In genomic region chr9:51990828-51991227, GRCm38 (mm10) we compare ENCODE assay signal across 9 mouse cellular contexts. TPM values are rescaled to one million over a fixed set of nuclear protein-coding genes. Genes with fewer than 3 reads are reported as not detected.
DNase-seq lines count a peak whose midpoint lies in the region; ATAC-seq and TF ChIP-seq lines count a peak whose summit lies in the region.
"Had no signal": no experiment of that assay in that cellular context is flagged by ENCODE, and none has a peak within 500 bp of the region (broad histone marks: within the 10 kb centered on the region; RNA-seq: fewer than 3 reads in every experiment).

No protein-coding gene starts in this region.

- peak; percentile 70 for TF ChIP-seq CTCF in liver, embryonic 14.5 days (IDR thresholded peaks at IDR 0.05; ENCODE audit: low read depth)

- TF ChIP-seq EP300 in liver, embryonic 14.5 days (IDR thresholded peaks at IDR 0.05; ENCODE audit: low read depth) = no peak

- peak; percentile 28 for DNase-seq in forebrain, embryonic 10.5 days (ENCODE audit: extremely low spot score, low spot score)
- DNase-seq in urinary bladder, postnatal 25 days (ENCODE audit: low spot score) = peak; percentile 29
- no peak for DNase-seq in urinary bladder, adult 2 months (ENCODE audit: low spot score)
- peak; percentile 37 for DNase-seq in heart, adult 8-10 months (ENCODE audit: low spot score)
- DNase-seq in liver, embryonic 14.5 days (ENCODE audit: low read depth in 3 of 3, low spot score in 3 of 3) = peak in 2 of 3 experiments; percentile 23 to 28
- peak; percentile 20 to 46 for DNase-seq in spleen, postnatal 36 days (ENCODE audit: low spot score in 2 of 2)
- DNase-seq in layer of hippocampus, postnatal 36 days = no peak

- H3K27me3 ChIP-seq in forebrain, embryonic 10.5 days (ENCODE audit: poor library complexity, severe bottlenecking) = no peaks in the 10 kb centered on the region
- H3K27me3 ChIP-seq in forebrain, embryonic 12.5 days = no peaks in the 10 kb centered on the region
- no peaks in the 10 kb centered on the region for H3K27me3 ChIP-seq in liver, embryonic 14.5 days (ENCODE audit: control insufficient read depth, insufficient read depth, low read length)

- H3K4me3 ChIP-seq in forebrain, embryonic 10.5 days = no peak overlapping the region
- H3K4me3 ChIP-seq in forebrain, embryonic 12.5 days (replicated peaks) = no peak overlapping the region
- no peak overlapping the region for H3K4me3 ChIP-seq in liver, embryonic 14.5 days (ENCODE audit: insufficient read depth in 1 of 2, low read depth in 2 of 2, low read length in 2 of 2)
- H3K4me3 ChIP-seq: megakaryocyte, embryonic 14.5 days had no signal

- no peak for ATAC-seq in forebrain, embryonic 12.5 days (ENCODE audit: low FRiP score)
- no peak for ATAC-seq in liver, embryonic 14.5 days (ENCODE audit: insufficient read depth)

- WGBS in forebrain, embryonic 10.5 days = 36% methylated on average over 2 of the region's 2 CpGs
- WGBS in forebrain, embryonic 12.5 days = 42% methylated on average over 2 of the region's 2 CpGs
- WGBS in liver, embryonic 14.5 days (ENCODE audit: insufficient replicate concordance) = 27% methylated on average over 2 of the region's 2 CpGs

- no peak overlapping the region for H3K4me2 ChIP-seq in forebrain, embryonic 12.5 days
- H3K4me2 ChIP-seq in liver, embryonic 14.5 days (ENCODE audit: low read depth) = no peak overlapping the region

- no peaks in the 10 kb centered on the region; the same call in 1 of the 2 replicates for H3K9me3 ChIP-seq in forebrain, embryonic 10.5 days
- no peaks in the 10 kb centered on the region for H3K9me3 ChIP-seq in forebrain, embryonic 12.5 days
- no peaks in the 10 kb centered on the region for H3K9me3 ChIP-seq in liver, embryonic 14.5 days (ENCODE audit: control insufficient read depth, low read length)

- no peak overlapping the region for H3K9ac ChIP-seq in forebrain, embryonic 12.5 days
- no peak overlapping the region for H3K9ac ChIP-seq in liver, embryonic 14.5 days (replicated peaks)

- H3K36me3 ChIP-seq in forebrain, embryonic 10.5 days (replicated peaks) = no peaks in the 10 kb centered on the region
- H3K36me3 ChIP-seq in forebrain, embryonic 12.5 days (replicated peaks) = no peaks in the 10 kb centered on the region
- H3K36me3 ChIP-seq in liver, embryonic 14.5 days (replicated peaks; ENCODE audit: control insufficient read depth, insufficient read depth, low read depth) = no peaks in the 10 kb centered on the region

- H3K4me1 ChIP-seq in forebrain, embryonic 10.5 days = no peaks in the 10 kb centered on the region; the same call in 1 of the 2 replicates
- no peaks in the 10 kb centered on the region for H3K4me1 ChIP-seq in forebrain, embryonic 12.5 days
- peaks cover 0 to 5% of the 10 kb centered on the region in 2 experiments; a peak in 1 of 4 replicates for H3K4me1 ChIP-seq in liver, embryonic 14.5 days (replicated peaks; ENCODE audit: control insufficient read depth in 2 of 2, insufficient read depth in 2 of 2, low read length in 1 of 2)

- no peak overlapping the region for H3K27ac ChIP-seq in forebrain, embryonic 10.5 days
- no peak overlapping the region for H3K27ac ChIP-seq in forebrain, embryonic 12.5 days
- H3K27ac ChIP-seq in liver, embryonic 14.5 days = no peak overlapping the region

RNA-seq across cellular contexts. Expression of gene Fdx1, which starts 27.5 kb away (rescaled TPM):
- polyA plus RNA-seq in forebrain, embryonic 10.5 days (2016; fragmentation: Nextera tagmentation; extraction: Ambion mirVana) = 49.9 and 51.8 TPM in 2 replicates
- polyA plus RNA-seq in forebrain, embryonic 12.5 days (2016; fragmentation: Nextera tagmentation; extraction: Ambion mirVana) = 48.7 and 50.6 TPM in 2 replicates
- 56.6 and 68.7 TPM in 2 replicates for polyA plus RNA-seq in urinary bladder, adult 2 months (2012; rRNA removed)
- 10 to 100 TPM; 80.8 to 96.5 (median 88.2) TPM for total RNA-seq in heart, adult 8-10 months (2022)
- polyA plus RNA-seq in liver, embryonic 14.5 days (2012; rRNA removed) = 8.6 and 12.0 TPM in 2 replicates
- 35.6 and 36.4 TPM in 2 replicates for polyA plus RNA-seq in liver, embryonic 14.5 days (2014; fragmentation: Nextera tagmentation; extraction: Ambion mirVana)
- total RNA-seq in layer of hippocampus, postnatal 36 days (2021) = 10 to 100 TPM; 19.4 to 21.2 TPM

RNA-seq across cellular contexts. Expression of gene Rdx, which starts 56.1 kb away (rescaled TPM):
- polyA plus RNA-seq in forebrain, embryonic 10.5 days (2016; fragmentation: Nextera tagmentation; extraction: Ambion mirVana) = 145 and 156 TPM in 2 replicates
- 160 and 169 TPM in 2 replicates for polyA plus RNA-seq in forebrain, embryonic 12.5 days (2016; fragmentation: Nextera tagmentation; extraction: Ambion mirVana)
- polyA plus RNA-seq in urinary bladder, adult 2 months (2012; rRNA removed) = 38.1 and 48.3 TPM in 2 replicates
- total RNA-seq in heart, adult 8-10 months (2022) = 10 to 100 TPM; 85.9 to 98.0 (median 89.2) TPM
- 18.2 and 28.0 TPM in 2 replicates for polyA plus RNA-seq in liver, embryonic 14.5 days (2012; rRNA removed)
- polyA plus RNA-seq in liver, embryonic 14.5 days (2014; fragmentation: Nextera tagmentation; extraction: Ambion mirVana) = 69.6 and 72.5 TPM in 2 replicates
- 10 to 100 TPM; 55.9 to 57.2 TPM for total RNA-seq in layer of hippocampus, postnatal 36 days (2021)

Comparison
In these comparisons a context has a peak if more than half of its experiments do, and no peak if none do; other contexts are left out.
1. DNase-seq: peak in forebrain, embryonic 10.5 days (single experiment), urinary bladder, postnatal 25 days (single experiment), heart, adult 8-10 months (single experiment), liver, embryonic 14.5 days (2 of 3) and spleen, postnatal 36 days (2 of 2); none in urinary bladder, adult 2 months (single experiment) and layer of hippocampus, postnatal 36 days (0 of 2).